Mouse (Mus musculus) heart, postnatal 4 days (tissue): ENCODE measurements around the gene Dgki. TPM values are rescaled to one million over a fixed set of nuclear protein-coding genes. Genes with fewer than 3 reads are reported as not detected.

ENCODE experiments used
- DNase-seq: peaks from one replicate; pipeline ENCODE4 v3.0.0; 2021
- total RNA-seq, 2 experiments: library from RNA; stranded (reverse); gene quantifications; 2 replicates each; pipeline ENCODE4 v1.2.3; 2021

The Dgki gene
- total RNA-seq, 2 experiments from 2014 or later, result 0.67 to 0.70 TPM

- peak; percentile 73 for DNase-seq
Observed at GRCm38 (mm10) chr6:36903821-36904220, 396.2 kb downstream of the Dgki start.

DNA sequence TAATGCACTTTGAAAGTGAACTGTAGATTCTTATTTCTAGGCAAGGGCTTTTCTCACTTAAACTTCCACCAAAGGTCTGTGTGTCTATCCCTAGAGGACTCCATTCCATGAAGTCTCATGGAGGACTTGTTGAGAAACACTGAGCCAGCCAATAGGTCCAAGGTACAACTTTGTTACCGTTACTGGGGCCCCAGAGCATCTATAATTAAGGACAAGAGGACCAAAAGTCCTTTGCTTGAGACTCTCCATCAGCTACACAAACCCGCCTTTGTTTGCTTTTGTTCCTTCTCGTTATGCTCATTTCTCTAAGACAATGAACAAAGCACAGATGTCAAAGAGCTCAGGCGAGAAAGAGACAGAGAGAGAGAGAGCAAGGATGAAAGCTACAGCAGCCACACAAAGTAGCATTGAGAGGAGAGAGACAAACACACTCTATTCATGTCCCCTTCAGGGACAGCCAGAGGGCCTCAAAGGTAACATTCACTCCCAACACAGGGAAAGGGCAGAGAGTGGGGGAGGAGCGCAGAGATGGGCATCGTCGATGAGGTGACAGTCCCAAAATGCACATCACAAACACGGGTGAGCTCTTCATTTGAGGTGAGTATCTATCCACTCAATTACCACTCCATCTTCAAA, 396.7 kb downstream of the Dgki start:
- DNase-seq, result no peak

DNA sequence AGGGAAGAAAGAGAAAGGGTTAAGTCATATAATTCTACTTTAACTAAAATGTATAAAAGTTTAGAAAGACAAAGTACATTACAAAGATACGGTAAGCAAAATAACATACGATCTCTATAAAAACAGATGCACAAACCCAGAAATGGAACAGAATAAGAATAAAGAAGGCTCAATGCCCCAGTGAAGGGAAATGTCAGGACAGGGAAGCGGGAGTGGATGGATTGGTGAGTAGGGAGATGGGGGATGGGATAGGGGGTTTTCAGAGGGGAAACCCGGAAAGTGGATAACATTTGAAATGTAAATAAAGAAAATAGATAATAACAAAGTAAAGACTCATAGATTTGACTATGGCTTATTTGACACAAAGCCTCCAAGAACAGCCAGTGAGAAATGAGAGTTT, 400.1 kb downstream of the Dgki start:
- DNase-seq, result no peak

GRCm38 (mm10) chr6:36898412-36898811, 401.6 kb downstream of the Dgki start:
- DNase-seq, result no peak

DNA sequence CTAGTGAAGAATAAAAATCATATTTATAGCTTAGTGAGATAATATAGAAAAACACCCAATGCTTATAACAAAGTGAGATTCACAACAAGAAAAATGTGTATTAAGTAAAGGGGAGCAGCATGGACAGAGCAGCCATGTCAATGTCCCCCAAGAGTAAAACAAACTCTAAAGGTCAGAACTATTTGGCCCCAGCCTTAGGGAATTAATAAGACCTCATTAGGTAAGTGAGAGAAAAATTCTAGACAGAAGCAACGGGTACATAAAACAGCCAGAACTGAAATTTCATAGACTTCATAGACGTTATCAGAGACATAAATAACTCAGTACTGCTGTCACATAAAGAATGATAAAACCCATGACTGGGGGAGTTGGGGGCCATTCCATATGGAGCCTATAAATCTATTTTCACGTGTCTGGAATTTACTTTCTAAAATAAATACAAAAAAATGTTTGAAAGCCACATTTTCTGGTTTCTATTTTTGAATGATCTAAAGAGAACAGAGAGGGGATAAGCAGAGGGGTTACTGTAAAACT, 402.3 kb downstream of the Dgki start:
- no peak for DNase-seq

DNA sequence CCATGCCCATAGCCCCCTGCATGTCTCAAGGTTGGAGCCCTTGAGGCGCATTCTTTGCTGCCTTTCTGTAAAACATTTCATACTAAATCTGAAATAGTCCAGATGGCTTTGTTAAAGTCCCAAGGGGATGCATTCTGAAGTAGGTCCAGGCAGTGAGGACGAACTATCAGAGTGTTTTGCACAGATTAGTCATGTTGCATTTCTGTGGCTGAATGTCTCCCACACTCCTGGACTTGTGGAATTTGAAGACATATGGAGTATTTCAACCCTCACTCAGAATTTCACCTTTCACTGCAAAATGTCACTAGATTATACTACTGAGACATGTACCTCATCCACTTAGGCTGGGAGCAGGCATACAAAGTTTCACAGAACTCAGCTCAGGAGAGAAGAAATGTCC, 403.3 kb downstream of the Dgki start:
- peak; percentile 34 for DNase-seq

DNA sequence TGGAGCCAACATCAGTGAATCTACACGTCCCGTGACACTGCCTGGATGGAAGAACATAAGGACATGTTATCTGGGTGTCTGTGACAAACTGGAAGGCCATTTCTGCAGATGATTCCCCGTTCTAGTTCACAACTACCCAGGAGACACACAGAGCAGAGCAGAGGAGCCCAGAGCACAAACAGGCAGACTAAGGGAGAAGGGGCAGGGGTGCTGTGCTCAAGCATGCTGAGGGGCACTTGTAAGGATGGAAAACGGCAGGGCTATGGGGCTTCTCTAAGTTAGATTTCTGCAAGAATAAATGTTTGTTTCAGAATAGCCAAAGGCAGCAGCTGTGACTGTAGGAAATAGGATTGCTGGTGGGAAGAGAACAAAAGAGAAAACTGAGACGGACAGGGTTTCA, 408.2 kb downstream of the Dgki start:
- DNase-seq, result no peak

DNA sequence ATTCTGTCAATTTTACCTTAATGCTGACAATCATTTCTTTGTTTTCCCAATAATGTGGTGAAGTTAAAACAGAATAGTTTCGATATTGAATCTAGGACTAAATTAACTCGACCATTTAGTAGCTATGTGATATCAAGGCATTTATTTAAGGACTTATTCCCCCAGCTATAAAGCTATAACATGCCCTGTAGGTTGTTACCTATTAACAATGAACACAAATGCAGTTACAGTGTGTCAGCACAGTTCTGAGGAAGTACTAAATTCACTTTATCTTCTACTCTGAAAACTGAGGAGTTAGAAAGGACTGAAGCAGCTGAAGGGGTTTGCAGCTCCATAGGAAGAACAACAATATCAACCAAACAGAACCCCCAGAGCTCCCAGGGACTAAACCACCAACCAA, 409.2 kb downstream of the Dgki start:
- DNase-seq, result no peak

DNA sequence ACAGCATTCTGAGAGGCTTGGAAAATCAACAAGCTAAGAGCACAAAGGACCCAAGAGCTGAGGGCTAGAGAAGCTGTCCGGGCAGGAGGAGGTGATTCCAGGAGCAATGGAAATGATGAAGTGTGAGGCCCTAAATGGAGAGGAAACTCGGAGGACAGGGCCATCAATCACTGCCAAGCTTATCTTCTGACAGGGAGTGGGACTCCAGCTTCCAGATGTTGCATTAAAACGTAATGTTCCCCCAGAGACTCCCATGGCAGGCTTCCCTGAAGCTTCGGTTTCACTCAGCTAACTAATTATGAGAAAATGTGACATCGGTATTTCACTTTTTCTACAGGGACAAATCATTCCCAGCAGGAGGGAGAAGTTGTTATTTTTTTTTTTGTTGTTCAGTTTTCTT, 409.7 kb downstream of the Dgki start:
- peak; percentile 81 for DNase-seq

GRCm38 (mm10) chr6:36881309-36881708, 418.7 kb downstream of the Dgki start:
- DNase-seq, result no peak

DNA sequence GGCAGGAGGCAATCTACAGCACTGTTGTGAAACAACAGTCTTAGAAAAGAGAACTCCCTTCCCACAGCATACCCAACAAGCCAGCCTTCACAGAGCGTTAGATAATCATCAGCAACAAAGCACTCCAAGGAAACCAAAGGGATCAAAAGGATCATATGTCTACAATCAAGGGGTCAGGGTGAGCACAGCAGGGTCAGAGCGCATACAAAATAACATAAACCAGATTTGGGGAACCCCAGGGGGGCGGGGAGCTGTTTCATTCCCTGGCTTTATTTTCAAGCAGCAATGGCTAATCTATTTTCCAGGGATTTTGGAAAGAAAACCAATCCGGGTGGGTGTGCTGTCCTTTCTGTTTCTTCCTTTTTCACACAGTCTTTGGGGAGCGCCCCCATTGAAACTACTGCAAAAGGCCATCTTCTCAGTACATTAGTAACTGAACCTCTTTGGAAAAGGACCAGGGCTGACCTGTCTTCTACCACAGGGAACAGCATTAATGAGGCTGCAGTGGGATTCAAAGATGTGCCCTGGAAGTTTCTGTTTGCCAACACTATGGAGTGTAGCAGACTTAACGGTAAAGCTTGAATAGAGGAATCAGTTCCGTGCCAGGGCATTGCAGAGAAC, 419.2 kb downstream of the Dgki start:
- no peak for DNase-seq

DNA sequence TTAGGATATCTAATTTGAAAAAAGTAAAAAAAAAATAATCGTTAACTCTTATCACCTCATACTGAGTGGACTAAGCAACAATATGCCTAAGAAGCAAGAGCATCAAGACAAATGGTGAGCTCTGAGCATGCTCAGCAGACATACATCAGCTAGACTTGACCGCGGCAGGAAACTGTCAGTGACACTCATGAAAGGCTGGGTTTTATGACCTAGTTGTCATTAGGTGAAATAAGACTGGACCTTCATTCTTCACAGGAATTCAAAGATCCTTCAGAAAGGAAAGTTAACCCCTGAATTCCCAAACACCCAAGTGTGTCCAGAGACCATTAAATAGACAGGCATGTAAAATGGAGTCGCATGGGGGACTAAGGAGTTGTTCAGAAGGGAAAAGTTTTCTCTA, 422.6 kb downstream of the Dgki start:
- no peak for DNase-seq

DNA sequence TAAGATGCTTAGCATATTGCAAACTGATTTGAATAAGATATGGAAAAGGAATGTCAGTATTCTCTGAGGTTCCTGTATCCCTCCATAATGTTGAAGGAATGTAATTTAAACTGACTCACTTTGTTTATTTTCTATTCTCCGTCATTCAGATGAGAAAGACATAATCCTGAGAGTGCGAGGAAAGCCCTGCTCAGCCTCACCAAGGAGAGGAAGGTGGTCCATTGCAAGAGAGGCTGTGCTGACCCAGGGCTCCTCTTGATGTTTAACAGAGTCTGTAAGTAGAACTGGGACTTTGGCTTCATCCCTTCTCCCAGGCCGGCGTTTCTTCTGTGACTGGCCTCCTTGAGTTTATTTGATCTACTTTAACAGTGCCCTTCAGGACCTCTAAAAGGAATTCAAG, 423.6 kb downstream of the Dgki start:
- no peak for DNase-seq

DNA sequence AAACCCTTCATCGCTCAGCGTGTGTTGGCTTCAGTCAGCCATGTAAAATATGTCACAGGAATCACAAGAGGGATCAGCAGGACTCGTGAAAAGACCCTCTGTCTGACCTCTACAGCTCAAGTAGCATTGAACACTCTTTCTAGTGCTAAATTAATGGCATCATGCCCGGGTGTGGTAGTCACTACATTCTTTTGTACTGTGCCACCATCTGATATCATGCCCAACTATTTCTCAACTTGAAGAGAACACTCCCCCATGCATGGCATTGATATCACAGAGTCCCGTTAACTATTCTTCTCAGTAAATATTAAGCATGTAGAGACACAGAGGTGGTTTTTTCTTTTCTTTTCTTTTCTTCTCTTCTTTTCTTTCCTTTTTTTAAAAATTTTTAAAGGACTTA, 424.1 kb downstream of the Dgki start:
- no peak for DNase-seq

- no peak for DNase-seq
Observed at GRCm38 (mm10) chr6:36872876-36873275, 427.1 kb downstream of the Dgki start.

DNA sequence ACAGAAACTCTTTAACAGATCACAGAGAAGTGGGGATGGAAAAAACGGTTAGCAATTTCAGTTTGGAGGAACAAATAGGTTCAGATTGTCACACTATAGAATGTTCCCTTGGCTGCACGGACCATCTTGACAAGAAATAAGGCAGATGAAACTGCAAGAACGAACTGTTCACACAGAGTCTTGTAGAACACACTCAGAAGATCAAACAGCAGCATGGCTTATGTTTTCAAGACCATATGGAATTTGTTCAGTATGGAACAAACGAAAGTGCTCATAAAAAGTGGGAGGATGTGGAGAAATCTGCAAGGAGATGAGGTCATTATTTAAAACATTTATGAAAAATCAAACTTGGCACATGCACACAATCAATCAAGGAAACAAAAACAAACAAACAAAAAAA, 431.8 kb downstream of the Dgki start:
- DNase-seq, result no peak

DNA sequence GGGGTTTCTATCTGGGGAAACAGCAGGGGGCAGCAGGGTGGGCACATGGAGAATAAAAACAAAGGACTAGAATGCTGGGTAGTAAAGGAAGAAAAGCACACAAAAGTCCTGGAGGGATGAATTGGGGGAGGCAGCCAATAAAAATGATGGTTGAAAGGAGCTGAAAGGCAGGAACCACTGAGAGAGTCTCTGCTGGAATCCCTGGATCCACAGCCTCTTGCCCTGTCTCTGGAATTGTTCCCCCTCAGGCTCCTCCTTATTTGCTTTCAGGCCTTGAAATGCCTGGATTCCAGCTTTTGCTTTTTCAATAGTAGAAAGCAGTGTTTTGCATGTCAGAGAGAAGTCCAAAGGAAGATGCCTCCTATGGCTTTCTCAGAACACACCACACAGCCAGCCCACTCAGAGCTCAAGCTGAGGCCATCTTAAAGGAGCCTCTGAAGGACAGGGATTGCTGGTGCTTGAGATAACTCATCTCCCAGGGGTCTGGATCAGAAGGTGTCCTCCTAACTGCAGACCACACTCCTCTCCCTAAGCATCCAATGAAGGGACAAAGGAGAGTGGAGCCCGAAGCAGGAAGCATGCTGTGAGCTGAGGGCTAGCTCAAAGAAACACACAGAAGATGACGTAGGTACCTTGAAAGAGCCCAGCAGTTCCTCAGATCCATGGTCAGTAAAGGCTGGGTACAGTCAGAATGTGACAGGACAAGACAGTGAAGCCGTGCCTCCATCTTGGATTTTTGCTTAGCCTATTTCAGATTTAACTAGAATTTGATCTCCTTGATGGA, 441.5 kb downstream of the Dgki start:
- DNase-seq, result no peak

DNA sequence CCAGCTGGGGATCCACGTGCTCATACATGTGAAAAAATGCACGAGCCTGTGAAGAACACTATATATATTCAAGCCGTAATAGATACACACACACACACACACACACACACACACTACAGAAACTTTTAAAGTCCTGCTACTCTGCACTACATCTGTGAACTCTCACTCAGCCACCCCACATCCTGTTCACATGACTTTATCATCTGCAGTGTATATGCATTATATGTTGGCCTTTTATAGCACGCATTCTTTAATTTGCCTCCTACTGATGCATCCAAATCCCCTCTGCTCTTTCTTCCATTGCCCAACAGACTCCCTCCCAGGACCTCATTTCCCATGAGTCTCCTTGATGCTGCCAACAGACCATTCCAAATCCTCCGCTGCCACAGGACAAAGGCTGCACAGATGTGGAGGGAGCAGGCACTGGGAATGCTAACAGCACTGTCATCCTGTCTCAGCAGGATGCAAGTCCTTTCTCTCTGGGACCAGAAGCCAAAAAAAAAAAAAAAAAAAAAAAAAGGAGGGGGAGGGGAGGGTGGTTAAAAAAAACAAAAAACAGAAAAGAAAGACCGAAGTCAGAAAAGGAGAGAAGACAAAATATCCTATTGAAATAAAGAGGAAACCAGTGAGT, 442.2 kb downstream of the Dgki start:
- DNase-seq, result no peak

GRCm38 (mm10) chr6:36850422-36851129, 449.4 kb downstream of the Dgki start:
- DNase-seq, result peak; percentile 42

- no peak for DNase-seq
Observed at GRCm38 (mm10) chr6:36845288-36845687, 454.7 kb downstream of the Dgki start.

DNA sequence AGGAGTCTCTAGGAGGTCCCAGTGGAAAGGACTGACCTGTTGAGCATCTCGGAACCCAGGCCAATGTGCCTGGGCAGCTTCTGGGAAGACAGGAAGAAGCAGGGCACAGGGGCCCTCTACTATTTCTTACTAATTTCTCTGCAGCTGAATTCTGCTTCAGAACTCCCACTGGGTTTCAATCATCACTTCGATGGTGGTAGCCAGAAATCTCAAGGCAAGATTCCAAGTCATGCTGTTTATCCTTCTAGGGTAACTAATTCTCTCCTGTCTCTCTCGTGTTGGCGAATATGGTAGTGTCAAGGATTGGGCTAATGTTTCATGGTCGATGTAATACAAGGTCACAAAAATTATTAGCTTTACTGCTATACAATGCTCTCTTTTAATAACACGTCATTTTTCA, 455.7 kb downstream of the Dgki start:
- DNase-seq, result peak; percentile 22

GRCm38 (mm10) chr6:36843031-36843488, 456.9 kb downstream of the Dgki start:
- DNase-seq, result no peak
